Mouse (Mus musculus) liver, embryonic 16.5 days (tissue): ENCODE measurements around the gene Fbxw18. TPM values are rescaled to one million over a fixed set of nuclear protein-coding genes. Genes with fewer than 3 reads are reported as not detected.
"Not testable (repeated sequence)": the region's sequence is repeated elsewhere in the genome, so short reads cannot be mapped to it uniquely, and the experiment has no call there.

Experiments
- ATAC-seq: fragments of 200-750 bp; cut with Nextera tagmentation; 2 replicates; pipeline ENCODE4 v1.8.0; 2017; ENCODE audit warnings: low read depth, mild to moderate bottlenecking, moderate number of reproducible peaks, moderate library complexity
- H3K27ac ChIP-seq: fragments of 300-500 bp; sonication (generic); 2 replicates; pipeline ENCODE4 v1.5.1; 2014; ENCODE audit warnings: mild to moderate bottlenecking, low read length
- H3K27me3 ChIP-seq: fragments of 300-500 bp; sonication (generic); 2 replicates; pipeline ENCODE4 v1.6.1; 2014; ENCODE audit warnings: low read depth, low read length, mixed read lengths; ENCODE audit not compliant: control insufficient read depth, insufficient read depth
- H3K36me3 ChIP-seq: fragments of 300-500 bp; sonication (generic); 2 replicates; pipeline ENCODE4 v1.6.1; 2014; ENCODE audit warnings: mild to moderate bottlenecking; ENCODE audit not compliant: control insufficient read depth, insufficient read depth
- H3K4me1 ChIP-seq: fragments of 300-500 bp; sonication (generic); 2 replicates; pipeline ENCODE4 v1.6.1; 2014; ENCODE audit warnings: low read depth, low read length, mixed read lengths; ENCODE audit not compliant: control insufficient read depth
- H3K4me2 ChIP-seq: fragments of 300-500 bp; sonication (generic); 2 replicates; pipeline ENCODE4 v1.6.1; 2014; ENCODE audit warnings: low read depth, low read length, mixed read lengths
- H3K4me3 ChIP-seq: fragments of 300-500 bp; sonication (generic); 2 replicates; pipeline ENCODE4 v1.5.1; 2014; ENCODE audit warnings: low read depth, mild to moderate bottlenecking, low read length
- H3K9ac ChIP-seq: fragments of 300-500 bp; sonication (generic); 2 replicates; pipeline ENCODE4 v1.6.1; 2014; ENCODE audit warnings: low read depth, low read length
- H3K9me3 ChIP-seq: fragments of 300-500 bp; sonication (generic); replicated peaks from 2 replicates; pipeline ENCODE4 v1.6.1; 2016; ENCODE audit warnings: low read length; ENCODE audit not compliant: control insufficient read depth
- WGBS: fragments of 180-500 bp; shearing (Covaris S2); extraction: QIAGEN DNeasy Blood & Tissue Kit; methylation state at CpG from one replicate; pipeline ENCODE4 v1.1.7; 2014; ENCODE audit not compliant: insufficient replicate concordance; 5-methylcytosine and 5-hydroxymethylcytosine counted together
- polyA plus RNA-seq: library from polyadenylated mRNA; unstranded; fragments of >200 nt; fragmentation: Nextera tagmentation; extraction: Ambion mirVana; gene quantifications from 2 replicates; pipeline ENCODE4 v1.2.1, GENCODE M21; 2015

Gene Fbxw18
- polyA plus RNA-seq = not detected in 2 replicates

DNA sequence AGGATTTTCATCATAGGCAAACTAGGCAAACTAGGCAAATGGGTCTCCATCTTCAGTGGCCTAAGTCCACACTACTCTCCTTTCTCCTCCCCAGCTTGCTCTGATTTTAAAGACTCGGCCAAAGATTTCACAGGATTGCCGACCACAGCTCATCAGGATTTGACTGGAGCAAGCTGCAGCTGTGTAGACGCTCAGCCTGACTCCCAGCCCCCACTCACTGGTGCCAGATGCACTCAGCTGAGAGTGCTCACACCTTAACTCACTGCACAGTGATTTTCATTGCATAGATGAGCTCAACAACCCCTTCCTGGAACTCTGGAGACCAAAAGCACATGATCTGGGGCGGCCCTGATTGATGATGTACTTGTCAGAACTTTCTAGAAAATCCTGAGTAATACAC, at the start of gene Fbxw18:
Gene Fbxw18 (minus strand): TSS at position 101 of the 400 bp plus-strand sequence.
- not testable (repeated sequence) for H3K4me3 ChIP-seq, H3K9ac ChIP-seq, H3K27ac ChIP-seq, H3K9me3 ChIP-seq, H3K4me1 ChIP-seq, H3K27me3 ChIP-seq, ATAC-seq, H3K36me3 ChIP-seq, H3K4me2 ChIP-seq
- 41% methylated on average over 4 of the region's 4 CpGs for WGBS

- H3K36me3 ChIP-seq, H3K4me2 ChIP-seq, H3K9me3 ChIP-seq, H3K27me3 ChIP-seq, H3K27ac ChIP-seq, H3K9ac ChIP-seq, H3K4me1 ChIP-seq, ATAC-seq, H3K4me3 ChIP-seq: not testable (repeated sequence)
- WGBS = 52% methylated on average over 3 of the region's 3 CpGs
Observed at GRCm38 (mm10) chr9:109745989-109746388, 43.5 kb upstream of the Fbxw18 start, which contains the start of gene Fbxw26. Gene Fbxw26, minus strand, starts transcription at chr9:109746089.

GRCm38 (mm10) chr9:109685299-109685698, 17.2 kb downstream of the Fbxw18 start:
- Histone ChIP-seq H3K4me3 (no peak overlapping the region), H3K27ac (no peak overlapping the region), H3K36me3 (no peaks in the 10 kb centered on the region), H3K4me2 (no peak overlapping the region), H3K9ac (no peak overlapping the region), H3K9me3 (no peaks in the 10 kb centered on the region), H3K27me3 (no peaks in the 10 kb centered on the region), H3K4me1 (no peaks in the 10 kb centered on the region)
- ATAC-seq = no peak
- WGBS = 3% methylated on average over 1 of the region's 1 CpGs

DNA sequence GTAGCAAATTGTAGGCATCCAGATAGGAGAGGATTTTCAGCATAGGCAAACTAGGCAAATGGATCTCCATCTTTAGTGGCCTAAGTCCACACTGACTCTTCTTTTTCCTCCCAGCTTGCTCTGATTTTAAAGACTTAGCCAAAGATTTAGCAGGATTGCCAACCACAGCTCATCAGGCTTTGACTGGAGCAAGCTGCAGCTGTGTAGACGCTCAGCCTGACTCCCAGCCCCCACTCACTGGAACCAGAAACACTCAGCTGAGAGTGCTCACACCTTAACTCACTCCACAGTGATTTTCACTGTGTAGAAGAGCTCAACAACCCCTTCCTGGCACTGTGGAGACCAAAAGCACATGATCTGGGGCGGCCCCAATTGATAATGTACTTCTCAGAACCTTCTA, 37.9 kb downstream of the Fbxw18 start, which contains the start of gene Fbxw25:
Gene Fbxw25 (minus strand): TSS at position 101 of the 400 bp plus-strand sequence.
- not testable (repeated sequence) for H3K9ac ChIP-seq, H3K4me3 ChIP-seq, H3K36me3 ChIP-seq, H3K4me2 ChIP-seq, H3K27ac ChIP-seq, H3K9me3 ChIP-seq, H3K27me3 ChIP-seq, ATAC-seq, H3K4me1 ChIP-seq
- 38% methylated on average over 2 of the region's 2 CpGs for WGBS

Other genes starting within 250 kb of the Fbxw18 start
- not detected in 2 replicates for gene Fbxw19, start 206.8 kb downstream of the Fbxw18 start, polyA plus RNA-seq
- gene Fbxw15, start 134.4 kb downstream of the Fbxw18 start, polyA plus RNA-seq = 0.06 and 0.11 TPM in 2 replicates
- gene Fbxw24, start 76.6 kb downstream of the Fbxw18 start, polyA plus RNA-seq = not detected in 2 replicates
- gene Fbxw25, start 38.0 kb downstream of the Fbxw18 start, polyA plus RNA-seq = not detected in 2 replicates
- gene Fbxw26, start 43.4 kb upstream of the Fbxw18 start, polyA plus RNA-seq = not detected in 2 replicates
- gene Fbxw27, start 88.0 kb upstream of the Fbxw18 start, polyA plus RNA-seq = not detected in 2 replicates
- gene Spink8, start 109.6 kb upstream of the Fbxw18 start, polyA plus RNA-seq = not detected in 2 replicates
- 51.0 and 54.7 TPM in 2 replicates for gene Nme6, start 130.0 kb upstream of the Fbxw18 start, polyA plus RNA-seq
- 303 and 340 TPM in 2 replicates for gene Camp, start 146.9 kb upstream of the Fbxw18 start, polyA plus RNA-seq
- 9.9 and 10.7 TPM in 2 replicates for gene Cdc25a, start 172.9 kb upstream of the Fbxw18 start, polyA plus RNA-seq
- gene Map4, start 228.8 kb upstream of the Fbxw18 start, polyA plus RNA-seq = 13.0 TPM in 2 replicates